Mouse (Mus musculus): ENCODE data around the gene Fam129b. TPM values are rescaled to one million over a fixed set of nuclear protein-coding genes. Genes with fewer than 3 reads are reported as not detected.

Gene Fam129b
- total and polyA plus RNA-seq, 2 experiments, result 6.5 to 10.5 TPM

DNA sequence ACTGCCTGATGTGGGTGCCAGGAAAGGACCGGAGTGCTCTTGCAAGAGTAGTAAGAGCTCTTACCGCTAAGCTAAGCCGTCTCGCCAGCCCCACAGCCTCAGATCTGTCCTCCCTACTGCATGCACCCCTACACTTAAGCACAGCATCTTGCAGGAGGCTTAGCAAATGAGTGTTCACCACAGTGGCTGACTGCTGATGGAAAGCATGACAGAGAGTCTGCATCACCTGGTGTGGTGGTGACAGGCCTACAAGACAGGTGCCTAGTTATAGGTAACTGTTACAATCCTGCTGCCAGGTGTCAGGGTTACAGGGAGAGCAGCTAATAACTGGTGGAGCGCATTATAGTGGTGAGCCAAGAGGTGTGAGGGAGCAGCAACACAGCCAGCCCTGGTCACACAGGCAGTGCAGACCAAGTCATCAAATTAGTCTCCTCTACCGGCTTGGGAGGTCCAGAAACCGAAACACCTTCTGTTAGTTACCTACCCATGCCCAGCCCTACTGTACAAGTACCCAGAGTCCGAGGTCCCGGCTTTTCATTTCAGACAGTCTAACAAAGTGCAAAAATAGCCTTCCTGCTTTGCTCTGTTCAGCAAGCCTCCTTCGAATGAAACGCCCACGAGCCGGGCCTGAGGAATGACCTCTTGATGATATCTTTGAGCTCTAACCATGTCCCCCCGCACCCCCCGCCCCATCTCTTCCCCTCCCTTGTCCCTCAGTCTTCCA, 801 bp upstream of the Fam129b start:
- Histone ChIP-seq H3K4me1 (ENCODE audit: control insufficient read depth, insufficient read depth, low read length) (peaks cover 3% of the 10 kb centered on the region; the same call in 1 of the 2 replicates), H3K36me3 (ENCODE audit: control insufficient read depth, insufficient read depth, low read length) (no peaks in the 10 kb centered on the region), H3K27ac (replicated peaks; ENCODE audit: insufficient read depth, low read depth, low read length) (no peak overlapping the region), H3K9ac (ENCODE audit: low read depth, low read length) (no peak overlapping the region), H3K79me2 (ENCODE audit: control insufficient read depth, insufficient read depth, low read length) (no peaks in the 10 kb centered on the region), H3K4me3 (ENCODE audit: insufficient read depth, low read depth, low read length) (peak overlapping the region; percentile 65; the same call in 1 of the 2 replicates), H3K27me3 (ENCODE audit: control insufficient read depth, insufficient read depth, low read length) (peaks cover 2% of the 10 kb centered on the region; the same call in 1 of the 2 replicates)
- no peak for TF ChIP-seq POLR2A (IDR thresholded peaks at IDR 0.05; ENCODE audit: extremely low read depth, insufficient read depth, low read length)
- no peak for TF ChIP-seq CTCF (IDR thresholded peaks at IDR 0.05; ENCODE audit: low read depth, low read length)
- DNase-seq (ENCODE audit: extremely low read depth, low read depth, low spot score), result no peak
- 49% methylated on average over 15 of the region's 15 CpGs for WGBS

DNA sequence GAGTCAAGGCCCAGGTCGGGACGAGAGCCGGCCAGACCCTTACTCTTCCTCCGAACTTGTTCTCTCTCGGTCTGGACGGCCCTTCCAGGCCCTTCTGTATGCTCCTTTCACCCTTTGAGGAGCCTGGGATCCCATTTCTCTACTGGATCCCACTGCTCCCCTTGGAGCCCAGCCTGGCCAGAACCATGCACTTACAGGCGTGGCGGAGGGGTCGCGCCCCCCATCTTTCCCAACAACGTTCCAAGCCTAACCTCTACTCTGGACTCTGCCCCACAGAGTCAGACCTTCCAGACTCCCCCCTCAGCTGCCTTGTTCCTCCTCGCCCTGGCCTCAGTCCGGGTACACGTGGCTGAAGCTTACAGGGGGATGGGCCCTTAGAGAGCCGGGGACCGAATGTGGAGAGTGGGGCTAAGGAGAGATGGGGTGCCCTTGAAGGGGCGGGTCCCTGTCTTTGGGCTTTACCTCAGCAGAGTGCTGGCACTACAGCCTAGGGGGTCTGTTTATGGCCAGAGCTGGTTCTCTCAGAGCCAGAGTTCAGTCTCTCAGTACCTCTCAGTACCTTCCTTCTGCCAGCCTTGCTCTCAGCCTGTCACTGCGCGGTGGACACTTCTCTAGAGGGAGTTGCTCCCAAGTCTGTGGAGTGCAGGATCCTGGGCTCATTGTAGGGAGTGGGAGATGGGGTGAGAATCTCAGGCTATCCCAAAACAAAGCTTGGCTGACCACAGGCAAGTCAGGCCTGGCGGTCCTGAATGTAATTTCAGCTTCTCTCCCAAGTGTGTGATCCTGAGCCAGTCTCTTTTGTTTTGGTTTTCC, 782 bp downstream of the Fam129b start:
- Histone ChIP-seq H3K4me3 (ENCODE audit: insufficient read depth, low read depth, low read length) (peak overlapping the region; percentile 65), H3K9ac (ENCODE audit: low read depth, low read length) (peak overlapping the region; percentile 77), H3K36me3 (ENCODE audit: control insufficient read depth, insufficient read depth, low read length) (no peaks in the 10 kb centered on the region), H3K79me2 (ENCODE audit: control insufficient read depth, insufficient read depth, low read length) (no peaks in the 10 kb centered on the region), H3K27me3 (ENCODE audit: control insufficient read depth, insufficient read depth, low read length) (peaks cover 2% of the 10 kb centered on the region; the same call in 1 of the 2 replicates), H3K4me1 (ENCODE audit: control insufficient read depth, insufficient read depth, low read length) (peaks cover 3% of the 10 kb centered on the region; the same call in 1 of the 2 replicates), H3K27ac (replicated peaks; ENCODE audit: insufficient read depth, low read depth, low read length) (0 out of 2 replicates have a peak overlapping the region, but pooled peaks have one; percentile 8)
- 31% methylated on average over 20 of the region's 20 CpGs for WGBS
- DNase-seq (ENCODE audit: extremely low read depth, low read depth, low spot score), result no peak
- TF ChIP-seq POLR2A (IDR thresholded peaks at IDR 0.05; ENCODE audit: extremely low read depth, insufficient read depth, low read length) (no peak), CTCF (IDR thresholded peaks at IDR 0.05; ENCODE audit: low read depth, low read length) (no peak)

DNA sequence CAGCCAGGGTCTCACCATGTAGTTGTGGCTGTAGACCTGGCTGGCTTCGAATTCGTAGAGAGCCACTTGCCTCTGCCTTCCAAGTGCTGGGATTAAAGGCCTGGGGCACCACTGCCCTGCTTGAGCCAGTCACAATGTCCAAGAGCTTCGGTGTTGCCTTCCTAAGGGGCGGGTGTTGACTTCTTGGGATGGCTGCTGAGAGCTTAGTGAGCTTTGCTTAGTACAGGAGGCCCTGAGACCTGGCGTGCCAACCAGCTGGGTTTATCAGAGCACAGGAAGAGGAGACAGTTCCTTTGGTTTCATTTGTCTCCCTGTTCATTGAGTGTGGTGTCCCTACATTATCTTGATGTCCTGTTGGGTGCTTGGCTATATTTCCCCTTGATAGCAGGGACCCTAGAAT, 1.4 kb downstream of the Fam129b start:
- Histone ChIP-seq H3K27me3 (ENCODE audit: control insufficient read depth, insufficient read depth, low read length) (peaks cover 2% of the 10 kb centered on the region; the same call in 1 of the 2 replicates), H3K36me3 (ENCODE audit: control insufficient read depth, insufficient read depth, low read length) (no peaks in the 10 kb centered on the region), H3K4me3 (ENCODE audit: insufficient read depth, low read depth, low read length) (peak overlapping the region; percentile 65; the same call in 1 of the 2 replicates), H3K9ac (ENCODE audit: low read depth, low read length) (peak overlapping the region; percentile 77; the same call in 1 of the 2 replicates), H3K4me1 (ENCODE audit: control insufficient read depth, insufficient read depth, low read length) (peaks cover 3% of the 10 kb centered on the region; the same call in 1 of the 2 replicates), H3K79me2 (ENCODE audit: control insufficient read depth, insufficient read depth, low read length) (no peaks in the 10 kb centered on the region), H3K27ac (replicated peaks; ENCODE audit: insufficient read depth, low read depth, low read length) (0 out of 2 replicates have a peak overlapping the region, but pooled peaks have one; percentile 8)
- DNase-seq (ENCODE audit: extremely low read depth, low read depth, low spot score), result no peak
- 75% methylated on average over 5 of the region's 5 CpGs for WGBS
- no peak for TF ChIP-seq POLR2A (IDR thresholded peaks at IDR 0.05; ENCODE audit: extremely low read depth, insufficient read depth, low read length)
- no peak for TF ChIP-seq CTCF (IDR thresholded peaks at IDR 0.05; ENCODE audit: low read depth, low read length)

DNA sequence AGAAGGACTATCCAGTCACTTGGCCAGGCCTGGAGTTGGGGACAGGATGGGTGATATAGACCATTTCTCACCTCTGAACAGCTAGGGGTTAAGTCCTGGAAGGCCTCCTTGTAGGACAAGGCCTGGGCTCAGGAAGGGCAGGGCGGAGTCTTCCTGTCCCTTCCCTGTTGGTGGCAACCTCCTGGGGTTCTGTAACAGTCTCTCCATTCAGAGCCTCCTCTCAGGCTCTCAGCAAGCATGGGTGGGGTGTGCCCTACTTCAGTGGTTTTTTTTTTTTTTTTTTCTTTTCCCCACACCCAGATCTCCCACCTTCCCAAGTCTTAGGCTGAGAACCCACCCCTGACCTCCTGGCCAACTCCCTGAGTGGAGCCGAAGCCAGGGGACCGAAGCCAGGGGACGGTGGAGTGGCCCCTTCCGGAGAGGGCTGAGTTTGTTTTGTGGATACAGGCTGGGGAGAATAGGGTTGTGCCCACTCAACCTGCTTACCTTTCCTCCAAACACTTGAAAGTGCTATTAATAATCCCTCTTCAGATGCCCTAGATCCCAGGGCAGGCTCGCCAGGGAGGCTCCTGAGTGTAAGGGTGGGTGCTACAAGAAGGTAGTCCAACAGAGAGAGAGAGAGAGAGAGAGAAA, 2.0 kb downstream of the Fam129b start:
- Histone ChIP-seq H3K79me2 (ENCODE audit: control insufficient read depth, insufficient read depth, low read length) (no peaks in the 10 kb centered on the region), H3K36me3 (ENCODE audit: control insufficient read depth, insufficient read depth, low read length) (no peaks in the 10 kb centered on the region), H3K4me1 (ENCODE audit: control insufficient read depth, insufficient read depth, low read length) (peaks cover 3% of the 10 kb centered on the region; the same call in 1 of the 2 replicates), H3K27ac (replicated peaks; ENCODE audit: insufficient read depth, low read depth, low read length) (0 out of 2 replicates have a peak overlapping the region, but pooled peaks have one; percentile 9), H3K4me3 (ENCODE audit: insufficient read depth, low read depth, low read length) (peak overlapping the region; percentile 25), H3K27me3 (ENCODE audit: control insufficient read depth, insufficient read depth, low read length) (peaks cover 2% of the 10 kb centered on the region; the same call in 1 of the 2 replicates), H3K9ac (ENCODE audit: low read depth, low read length) (0 out of 2 replicates have a peak overlapping the region, but pooled peaks have one; percentile 10)
- TF ChIP-seq CTCF (IDR thresholded peaks at IDR 0.05; ENCODE audit: low read depth, low read length) (no peak), POLR2A (IDR thresholded peaks at IDR 0.05; ENCODE audit: extremely low read depth, insufficient read depth, low read length) (no peak)
- WGBS, result 77% methylated on average over 6 of the region's 6 CpGs
- DNase-seq (ENCODE audit: extremely low read depth, low read depth, low spot score), result no peak

DNA sequence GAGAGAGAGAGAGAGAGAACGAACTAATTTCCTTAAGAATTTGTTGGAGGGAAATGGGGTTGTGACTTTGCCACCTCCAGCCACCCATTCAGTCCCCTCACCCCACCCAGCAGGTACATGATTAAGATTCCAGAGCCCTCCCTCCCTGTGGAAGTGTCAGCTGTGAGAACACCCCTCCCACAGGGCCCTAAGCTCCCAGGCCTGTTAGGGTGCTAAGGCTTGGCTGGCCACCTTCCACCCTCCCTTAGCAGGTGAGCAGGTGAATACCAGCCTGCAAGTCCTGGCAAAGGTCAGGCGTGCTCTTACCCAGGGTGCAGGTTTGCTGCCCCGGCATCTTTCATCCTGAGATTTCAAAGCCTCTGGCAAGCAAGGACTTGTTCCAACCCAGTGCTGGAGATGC, 2.5 kb downstream of the Fam129b start:
- no peaks in the 10 kb centered on the region for H3K36me3 ChIP-seq (ENCODE audit: control insufficient read depth, insufficient read depth, low read length)
- 82% methylated on average over 3 of the region's 3 CpGs for WGBS
- TF ChIP-seq POLR2A (IDR thresholded peaks at IDR 0.05; ENCODE audit: extremely low read depth, insufficient read depth, low read length), result no peak
- TF ChIP-seq CTCF (IDR thresholded peaks at IDR 0.05; ENCODE audit: low read depth, low read length), result no peak
- H3K4me3 ChIP-seq (ENCODE audit: insufficient read depth, low read depth, low read length), result no peak overlapping the region
- H3K27ac ChIP-seq (replicated peaks; ENCODE audit: insufficient read depth, low read depth, low read length), result no peak overlapping the region
- peaks cover 2% of the 10 kb centered on the region; the same call in 1 of the 2 replicates for H3K27me3 ChIP-seq (ENCODE audit: control insufficient read depth, insufficient read depth, low read length)
- no peak for DNase-seq (ENCODE audit: extremely low read depth, low read depth, low spot score)
- H3K9ac ChIP-seq (ENCODE audit: low read depth, low read length), result no peak overlapping the region
- no peaks in the 10 kb centered on the region for H3K79me2 ChIP-seq (ENCODE audit: control insufficient read depth, insufficient read depth, low read length)
- peaks cover 3% of the 10 kb centered on the region; the same call in 1 of the 2 replicates for H3K4me1 ChIP-seq (ENCODE audit: control insufficient read depth, insufficient read depth, low read length)
